Mouse (Mus musculus) liver, postnatal 0 days (tissue): ENCODE measurements around the gene Jpt1. TPM values are rescaled to one million over a fixed set of nuclear protein-coding genes. Genes with fewer than 3 reads are reported as not detected.
A peak's percentile ranks its signal among the peaks of the same experiment; 100 is the strongest.

ENCODE experiments used
- ATAC-seq: fragments of 200-750 bp; cut with Nextera tagmentation; 2 replicates; pipeline ENCODE4 v1.8.0; 2017; ENCODE audit warnings: mild to moderate bottlenecking, moderate library complexity
- DNase-seq: peaks from one replicate; pipeline ENCODE4 v3.0.0-alpha.2; 2016
- H3K27ac ChIP-seq: fragments of 300-500 bp; sonication (generic); 2 replicates; pipeline ENCODE4 v1.5.1; 2014; ENCODE audit warnings: antibody characterized with exemption, moderate library complexity, mild to moderate bottlenecking, low read depth
- H3K27me3 ChIP-seq: fragments of 300-500 bp; sonication (generic); 2 replicates; pipeline ENCODE4 v1.6.1; 2014; ENCODE audit warnings: low read length, control low read depth, mixed read lengths; ENCODE audit not compliant: insufficient read depth
- H3K36me3 ChIP-seq: fragments of 300-500 bp; sonication (generic); replicated peaks from 2 replicates; pipeline ENCODE4 v1.6.1; 2014; ENCODE audit warnings: mild to moderate bottlenecking, control low read depth, low read length, moderate library complexity, mixed read lengths; ENCODE audit not compliant: insufficient read depth
- H3K4me1 ChIP-seq: fragments of 300-500 bp; sonication (generic); 2 replicates; pipeline ENCODE4 v1.6.1; 2014; ENCODE audit warnings: antibody characterized with exemption, mild to moderate bottlenecking, control low read depth; ENCODE audit not compliant: insufficient read depth
- H3K4me2 ChIP-seq: fragments of 300-500 bp; sonication (generic); 2 replicates; pipeline ENCODE4 v1.6.1; 2014; ENCODE audit warnings: low read depth, mild to moderate bottlenecking, low read length, moderate library complexity, mixed read lengths
- H3K4me3 ChIP-seq: fragments of 300-500 bp; sonication (generic); 2 replicates; pipeline ENCODE4 v1.5.1; 2014; ENCODE audit warnings: low read depth, low read length
- H3K9ac ChIP-seq: fragments of 300-500 bp; sonication (generic); replicated peaks from 2 replicates; pipeline ENCODE4 v1.6.1; 2014; ENCODE audit warnings: mild to moderate bottlenecking, moderate library complexity
- H3K9me3 ChIP-seq: fragments of 300-500 bp; sonication (generic); 2 replicates; pipeline ENCODE4 v1.6.1; 2016; ENCODE audit warnings: mild to moderate bottlenecking, control low read depth, low read length, mixed read lengths
- CTCF ChIP-seq: sonication (generic); IDR thresholded peaks from 2 replicates; pipeline ENCODE4 v1.5.1; 2016; ENCODE audit warnings: antibody characterized with exemption, low read depth
- EP300 ChIP-seq: IDR thresholded peaks from 2 replicates; pipeline ENCODE4 v1.6.1; 2016; ENCODE audit warnings: antibody characterized with exemption, low read depth, mild to moderate bottlenecking
- WGBS: fragments of 180-500 bp; shearing (Covaris S2); extraction: QIAGEN DNeasy Blood & Tissue Kit; methylation state at CpG from one replicate; pipeline ENCODE4 v1.1.7; 2014; ENCODE audit not compliant: insufficient replicate concordance; 5-methylcytosine and 5-hydroxymethylcytosine counted together
- microRNA-seq: library from miRNA; unstranded; fragments of <30 nt; microRNA quantifications from one replicate; pipeline ENCODE4, GENCODE M21; 2016
- polyA plus RNA-seq: library from polyadenylated mRNA; unstranded; fragments of >200 nt; fragmentation: Nextera tagmentation; extraction: Ambion mirVana; gene quantifications from 2 replicates; pipeline ENCODE4 v1.2.1, GENCODE M21; 2015

Gene Jpt1
- polyA plus RNA-seq, 1 experiment from 2014 or later = 114 TPM

- Histone ChIP-seq H3K4me2 (no peak overlapping the region), H3K4me3 (no peak overlapping the region), H3K27me3 (no peaks in the 10 kb centered on the region), H3K9ac (no peak overlapping the region), H3K36me3 (no peaks in the 10 kb centered on the region), H3K4me1 (peaks cover 16% of the 10 kb centered on the region), H3K9me3 (0 out of 2 replicates have a peak, but pooled peaks cover 2% of the 10 kb centered on the region), H3K27ac (no peak overlapping the region)
- TF ChIP-seq EP300 (no peak), CTCF (no peak)
- no peak for DNase-seq
- 68% methylated on average over 7 of the region's 7 CpGs for WGBS
- no peak for ATAC-seq
Measured at GRCm38 (mm10) chr11:115452281-115452860, 61.8 kb downstream of the Jpt1 start.

GRCm38 (mm10) chr11:115451781-115452241, 62.4 kb downstream of the Jpt1 start:
- no peak for ATAC-seq
- no peak for TF ChIP-seq CTCF
- TF ChIP-seq EP300 = no peak
- Histone ChIP-seq H3K36me3 (no peaks in the 10 kb centered on the region), H3K4me1 (peaks cover 16% of the 10 kb centered on the region), H3K9ac (no peak overlapping the region), H3K9me3 (0 out of 2 replicates have a peak, but pooled peaks cover 2% of the 10 kb centered on the region), H3K4me2 (no peak overlapping the region), H3K27me3 (no peaks in the 10 kb centered on the region), H3K4me3 (no peak overlapping the region), H3K27ac (no peak overlapping the region)
- 66% methylated on average over 8 of the region's 8 CpGs for WGBS
- DNase-seq = no peak

- WGBS = 60% methylated on average over 7 of the region's 7 CpGs
- Histone ChIP-seq H3K9me3 (no peaks in the 10 kb centered on the region), H3K4me3 (no peak overlapping the region), H3K27ac (peak overlapping the region; percentile 86), H3K36me3 (no peaks in the 10 kb centered on the region), H3K4me1 (peaks cover 23% of the 10 kb centered on the region), H3K4me2 (peak overlapping the region; percentile 13; the same call in 1 of the 2 replicates), H3K9ac (no peak overlapping the region), H3K27me3 (no peaks in the 10 kb centered on the region)
- TF ChIP-seq CTCF = no peak
- TF ChIP-seq EP300 = peak; percentile 68
- DNase-seq = no peak
- ATAC-seq = peak; percentile 74
Measured at GRCm38 (mm10) chr11:115450176-115450575, 64.0 kb downstream of the Jpt1 start.

- DNase-seq = no peak
- H3K27ac ChIP-seq = peak overlapping the region; percentile 86
Measured at GRCm38 (mm10) chr11:115448998-115449397, 65.2 kb downstream of the Jpt1 start.

GRCm38 (mm10) chr11:115448075-115448474, 66.1 kb downstream of the Jpt1 start:
- Histone ChIP-seq H3K27ac (peak overlapping the region; percentile 86), H3K4me2 (peak overlapping the region; percentile 56), H3K27me3 (no peaks in the 10 kb centered on the region), H3K9me3 (no peaks in the 10 kb centered on the region), H3K9ac (peak overlapping the region; percentile 63), H3K4me1 (peaks cover 25% of the 10 kb centered on the region), H3K4me3 (peak overlapping the region; percentile 13; the same call in 1 of the 2 replicates), H3K36me3 (no peaks in the 10 kb centered on the region)
- WGBS = 54% methylated on average over 16 of the region's 16 CpGs
- TF ChIP-seq CTCF (no peak), EP300 (peak; percentile 56; the same call in 1 of the 2 replicates)
- DNase-seq (peak; percentile 72), ATAC-seq (peak; percentile 81)

More at GRCm38 (mm10) chr11:115448998-115449397, 65.2 kb downstream of the Jpt1 start:
- Histone ChIP-seq H3K4me3 (no peak overlapping the region), H3K27me3 (no peaks in the 10 kb centered on the region), H3K9me3 (no peaks in the 10 kb centered on the region), H3K36me3 (no peaks in the 10 kb centered on the region), H3K4me2 (peak overlapping the region; percentile 35), H3K4me1 (peaks cover 25% of the 10 kb centered on the region), H3K9ac (peak overlapping the region; percentile 28; the same call in 1 of the 2 replicates)
- TF ChIP-seq EP300 (no peak), CTCF (no peak)
- no peak for ATAC-seq
- WGBS = 48% methylated on average over 7 of the region's 7 CpGs

Small RNAs within 50 kb of the gene (microRNA-seq; reads per million reads assigned to microRNA genes)
- not detected for gene Mir3968

Other genes starting within 250 kb of the Jpt1 start
- 0.04 and 0.09 TPM in 2 replicates for gene Grin2c, start 247.1 kb downstream of the Jpt1 start, polyA plus RNA-seq
- gene Fdxr, start 237.3 kb downstream of the Jpt1 start, polyA plus RNA-seq = 7.0 and 7.3 TPM in 2 replicates
- gene Fads6, start 216.7 kb downstream of the Jpt1 start, polyA plus RNA-seq = 4.6 and 4.9 TPM in 2 replicates
- not detected in 2 replicates for gene Otop2, start 207.2 kb downstream of the Jpt1 start, polyA plus RNA-seq
- gene Ush1g, start 192.3 kb downstream of the Jpt1 start, polyA plus RNA-seq = 0.29 and 0.46 TPM in 2 replicates
- not detected in 2 replicates for gene Otop3, start 179.7 kb downstream of the Jpt1 start, polyA plus RNA-seq
- 1.1 and 1.2 TPM in 2 replicates for gene Hid1, start 146.6 kb downstream of the Jpt1 start, polyA plus RNA-seq
- 1.3 and 1.5 TPM in 2 replicates for gene Cdr2l, start 132.5 kb downstream of the Jpt1 start, polyA plus RNA-seq
- 88.0 and 91.6 TPM in 2 replicates for gene Mrpl58, start 110.6 kb downstream of the Jpt1 start, polyA plus RNA-seq
- 857 and 872 TPM in 2 replicates for gene Atp5h, start 94.4 kb downstream of the Jpt1 start, polyA plus RNA-seq
- gene Kctd2, start 94.3 kb downstream of the Jpt1 start, polyA plus RNA-seq = 5.4 and 6.3 TPM in 2 replicates
- 2.1 and 2.8 TPM in 2 replicates for gene Trim80, start 73.8 kb downstream of the Jpt1 start, polyA plus RNA-seq
- gene Slc16a5, start 51.9 kb downstream of the Jpt1 start, polyA plus RNA-seq = 10.4 and 11.5 TPM in 2 replicates
- 2.9 and 3.9 TPM in 2 replicates for gene Armc7, start 38.7 kb downstream of the Jpt1 start, polyA plus RNA-seq
- 46.5 and 48.3 TPM in 2 replicates for gene Nt5c, start 22.5 kb downstream of the Jpt1 start, polyA plus RNA-seq
- 281 and 283 TPM in 2 replicates for gene Sumo2, start 21.9 kb upstream of the Jpt1 start, polyA plus RNA-seq
- gene Nup85, start 50.0 kb upstream of the Jpt1 start, polyA plus RNA-seq = 41.8 and 46.0 TPM in 2 replicates
- gene Mrps7, start 89.5 kb upstream of the Jpt1 start, polyA plus RNA-seq = 46.4 and 48.9 TPM in 2 replicates
- 3.0 and 3.5 TPM in 2 replicates for gene Gga3, start 89.7 kb upstream of the Jpt1 start, polyA plus RNA-seq
- gene Mif4gd, start 98.6 kb upstream of the Jpt1 start, polyA plus RNA-seq = 37.9 and 39.9 TPM in 2 replicates
- gene Slc25a19, start 113.9 kb upstream of the Jpt1 start, polyA plus RNA-seq = 6.1 and 6.9 TPM in 2 replicates
- 40.4 and 45.6 TPM in 2 replicates for gene Grb2, start 194.2 kb upstream of the Jpt1 start, polyA plus RNA-seq